Mouse (Mus musculus): Measurements from ENCODE around the gene Samhd1. TPM values are rescaled to one million over a fixed set of nuclear protein-coding genes. Genes with fewer than 3 reads are reported as not detected.

The Samhd1 gene
- polyA plus RNA-seq, 1 experiment from 2014 or later, result 27.5 TPM

DNA sequence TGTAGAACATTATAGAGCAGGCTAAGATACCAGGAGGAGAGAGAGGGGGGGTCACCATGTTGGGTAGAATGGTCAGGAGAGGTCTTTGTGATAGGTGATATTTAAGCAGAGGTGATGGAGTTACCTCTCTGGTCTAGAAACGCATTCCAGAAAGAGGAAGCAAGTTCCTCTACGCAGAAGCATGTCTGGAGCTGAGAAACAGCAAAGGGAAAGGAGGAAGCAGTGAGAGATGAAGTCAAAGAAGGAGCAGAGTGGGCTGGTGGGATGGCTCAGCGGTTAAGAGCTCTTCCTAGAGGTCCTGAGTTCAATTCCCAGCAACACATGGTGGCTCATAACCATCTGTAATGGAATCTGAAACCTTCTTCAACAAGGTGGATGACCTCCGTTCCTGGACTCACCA, 6.9 kb upstream of the Samhd1 start:
- DNase-seq (ENCODE audit: low spot score) (no peak), ATAC-seq (ENCODE audit: insufficient number of reproducible peaks, low FRiP score, low TSS enrichment, low read depth) (no peak)
- 84% methylated on average over 4 of the region's 4 CpGs for WGBS
- no peak overlapping the region for H3K9ac ChIP-seq (ENCODE audit: low read length)
- no peak overlapping the region for H3K27ac ChIP-seq (replicated peaks; ENCODE audit: low read depth, low read length)
- no peaks in the 10 kb centered on the region for H3K36me3 ChIP-seq (ENCODE audit: control insufficient read depth, insufficient read depth, low read length)
- no peak overlapping the region for H3K4me3 ChIP-seq (ENCODE audit: low read depth, low read length)
- H3K4me2 ChIP-seq (ENCODE audit: low read depth, severe bottlenecking), result no peak overlapping the region
- H3K9me3 ChIP-seq (ENCODE audit: control insufficient read depth, low read length), result no peaks in the 10 kb centered on the region
- H3K4me1 ChIP-seq (ENCODE audit: control insufficient read depth, insufficient read depth, low read length), result no peaks in the 10 kb centered on the region
- no peaks in the 10 kb centered on the region for H3K27me3 ChIP-seq (ENCODE audit: control insufficient read depth, insufficient read depth, low read length)

DNA sequence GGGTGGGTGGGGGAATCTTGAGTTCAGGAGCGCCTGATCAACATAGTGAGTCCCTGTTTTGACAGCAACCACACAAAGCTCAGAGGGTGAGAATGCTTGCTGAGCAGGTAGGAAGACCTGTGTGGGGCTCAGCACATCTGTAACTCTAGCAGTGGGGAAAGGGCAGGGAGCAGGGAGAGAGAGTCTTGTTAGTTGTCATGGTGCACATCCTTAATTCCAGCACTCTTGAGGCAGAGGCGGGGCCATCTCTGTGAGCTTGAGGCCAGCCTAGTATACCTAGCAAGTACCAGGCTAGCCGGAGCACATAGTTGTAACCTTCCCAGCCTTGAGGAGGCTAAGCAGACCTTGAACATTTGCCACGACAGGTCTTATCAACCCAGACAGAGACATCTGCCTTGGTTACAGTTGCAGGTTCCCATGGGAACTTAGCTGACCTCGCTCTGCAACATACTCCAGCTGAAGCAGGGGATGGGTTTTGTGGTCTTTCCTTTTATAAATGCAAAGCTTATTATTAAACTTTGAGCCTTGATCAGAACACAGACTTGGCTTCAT, 4.3 kb upstream of the Samhd1 start:
- Histone ChIP-seq H3K4me1 (ENCODE audit: control insufficient read depth, insufficient read depth, low read length) (no peaks in the 10 kb centered on the region), H3K9me3 (ENCODE audit: control insufficient read depth, low read length) (no peaks in the 10 kb centered on the region), H3K27me3 (ENCODE audit: control insufficient read depth, insufficient read depth, low read length) (no peaks in the 10 kb centered on the region), H3K4me2 (ENCODE audit: low read depth, severe bottlenecking) (no peak overlapping the region), H3K36me3 (ENCODE audit: control insufficient read depth, insufficient read depth, low read length) (no peaks in the 10 kb centered on the region), H3K9ac (ENCODE audit: low read length) (no peak overlapping the region), H3K4me3 (ENCODE audit: low read depth, low read length) (no peak overlapping the region), H3K27ac (replicated peaks; ENCODE audit: low read depth, low read length) (no peak overlapping the region)
- DNase-seq (ENCODE audit: low spot score), result no peak
- WGBS, result 85% methylated on average over 5 of the region's 5 CpGs
- ATAC-seq (ENCODE audit: insufficient number of reproducible peaks, low FRiP score, low TSS enrichment, low read depth), result no peak

DNA sequence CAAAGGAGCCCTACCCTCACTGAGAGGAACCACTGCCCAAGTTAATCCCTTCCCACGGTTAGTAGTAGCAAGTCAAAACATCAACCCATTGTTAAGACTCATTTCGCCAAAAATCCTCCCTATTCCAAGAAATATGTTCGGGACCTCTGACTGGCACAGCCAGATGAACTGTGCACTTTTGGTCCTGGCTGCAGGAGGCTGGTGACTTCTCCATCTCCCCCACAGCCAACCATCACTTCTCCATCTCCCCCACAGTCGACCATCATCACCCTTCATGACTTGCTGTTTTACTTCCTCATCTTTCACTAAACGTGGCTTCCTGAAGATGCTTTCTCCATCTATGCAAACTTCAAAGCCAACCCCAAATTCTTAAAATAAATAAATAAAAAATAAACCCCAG, 3.7 kb upstream of the Samhd1 start:
- Histone ChIP-seq H3K36me3 (ENCODE audit: control insufficient read depth, insufficient read depth, low read length) (no peaks in the 10 kb centered on the region), H3K9ac (ENCODE audit: low read length) (no peak overlapping the region), H3K4me1 (ENCODE audit: control insufficient read depth, insufficient read depth, low read length) (no peaks in the 10 kb centered on the region), H3K9me3 (ENCODE audit: control insufficient read depth, low read length) (no peaks in the 10 kb centered on the region), H3K27ac (replicated peaks; ENCODE audit: low read depth, low read length) (no peak overlapping the region), H3K4me2 (ENCODE audit: low read depth, severe bottlenecking) (no peak overlapping the region), H3K27me3 (ENCODE audit: control insufficient read depth, insufficient read depth, low read length) (no peaks in the 10 kb centered on the region), H3K4me3 (ENCODE audit: low read depth, low read length) (no peak overlapping the region)
- ATAC-seq (ENCODE audit: insufficient number of reproducible peaks, low FRiP score, low TSS enrichment, low read depth) (no peak), DNase-seq (ENCODE audit: low spot score) (no peak)
- WGBS, result 81% methylated on average over 5 of the region's 5 CpGs

DNA sequence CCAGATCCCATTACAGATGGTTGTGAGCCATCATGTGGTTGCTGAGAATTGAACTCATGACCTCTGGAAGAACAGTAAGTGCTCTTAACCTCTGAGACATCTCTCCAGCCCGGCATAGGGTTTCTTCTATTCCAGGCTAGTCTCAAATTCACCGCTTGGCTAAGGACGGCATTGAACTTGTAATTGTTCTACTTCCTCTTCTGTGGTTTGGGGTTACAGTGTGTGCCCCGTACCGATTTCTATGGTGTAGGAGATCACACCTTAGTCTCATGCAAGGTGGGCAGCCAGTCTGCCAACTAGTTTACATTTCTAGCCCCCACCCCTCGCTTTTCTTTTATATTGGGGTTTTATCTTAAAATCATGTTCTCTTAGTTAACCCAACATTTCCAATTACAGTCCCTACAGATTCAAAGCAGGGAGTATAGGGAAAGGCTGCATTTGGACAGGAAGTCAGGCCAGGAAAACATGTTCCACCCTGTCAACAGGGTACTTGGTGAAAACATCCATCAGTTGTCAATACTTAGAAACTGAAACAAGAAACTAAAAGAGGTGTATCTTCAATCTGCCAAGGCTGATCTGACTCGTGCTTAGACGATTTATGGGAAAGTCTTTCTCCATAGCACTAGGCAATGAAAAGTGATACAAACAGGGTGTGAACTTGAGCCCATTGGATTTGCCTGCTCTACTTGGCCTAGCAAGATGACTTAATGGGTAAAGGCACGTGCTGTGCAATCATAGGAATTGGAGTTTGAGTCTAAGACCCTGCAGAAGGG, 3.1 kb upstream of the Samhd1 start:
- no peaks in the 10 kb centered on the region for H3K9me3 ChIP-seq (ENCODE audit: control insufficient read depth, low read length)
- no peak overlapping the region for H3K27ac ChIP-seq (replicated peaks; ENCODE audit: low read depth, low read length)

DNA sequence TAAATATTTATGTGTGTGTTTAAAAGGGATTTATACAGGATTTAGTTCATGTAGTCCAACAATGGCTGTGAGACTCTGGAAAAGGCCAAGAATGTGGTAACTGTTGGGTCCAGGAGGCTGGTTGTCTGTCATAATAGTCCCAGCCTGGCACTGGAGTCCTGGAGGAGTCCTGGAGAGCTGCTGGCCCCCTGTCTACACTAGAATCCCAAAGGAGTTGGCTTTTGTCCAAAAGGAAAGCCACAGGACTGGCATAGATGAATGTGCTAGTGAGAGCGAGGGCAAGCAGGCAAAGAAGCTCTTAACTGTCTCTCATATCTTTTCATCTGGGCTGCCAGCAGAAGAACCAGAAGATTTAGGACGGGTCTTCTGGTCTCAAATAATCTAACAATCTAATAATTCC, 1.6 kb upstream of the Samhd1 start:
- 87% methylated on average over 2 of the region's 2 CpGs for WGBS
- H3K4me3 ChIP-seq (ENCODE audit: low read depth, low read length), result no peak overlapping the region

More for the DNA sequence above, 3.1 kb upstream of the Samhd1 start:
- Histone ChIP-seq H3K4me3 (ENCODE audit: low read depth, low read length) (no peak overlapping the region), H3K9ac (ENCODE audit: low read length) (no peak overlapping the region), H3K4me2 (ENCODE audit: low read depth, severe bottlenecking) (no peak overlapping the region), H3K36me3 (ENCODE audit: control insufficient read depth, insufficient read depth, low read length) (no peaks in the 10 kb centered on the region), H3K27me3 (ENCODE audit: control insufficient read depth, insufficient read depth, low read length) (no peaks in the 10 kb centered on the region), H3K4me1 (ENCODE audit: control insufficient read depth, insufficient read depth, low read length) (no peaks in the 10 kb centered on the region)
- ATAC-seq (ENCODE audit: insufficient number of reproducible peaks, low FRiP score, low TSS enrichment, low read depth) (no peak), DNase-seq (ENCODE audit: low spot score) (no peak)
- 91% methylated on average over 9 of the region's 9 CpGs for WGBS

DNA sequence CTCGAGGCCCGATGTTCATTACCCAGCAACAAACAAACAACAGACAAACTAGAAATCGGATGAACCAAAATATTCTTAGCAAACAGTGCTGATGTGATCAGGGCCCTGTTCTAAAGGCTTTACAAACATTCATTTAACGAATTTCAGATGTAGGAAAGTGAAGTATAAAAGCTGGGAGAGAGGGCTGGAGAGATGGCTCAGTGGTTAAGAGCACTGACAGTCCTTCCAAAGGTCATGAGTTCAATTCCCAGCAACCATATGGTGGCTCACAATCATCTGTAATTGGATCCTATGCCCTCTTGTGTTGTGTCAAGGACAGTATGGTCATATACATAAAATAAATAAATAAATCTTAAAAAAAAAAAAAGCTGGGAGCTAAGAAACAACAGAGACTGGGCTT, 1.1 kb upstream of the Samhd1 start:
- no peak for ATAC-seq (ENCODE audit: insufficient number of reproducible peaks, low FRiP score, low TSS enrichment, low read depth)
- Histone ChIP-seq H3K4me3 (ENCODE audit: low read depth, low read length) (no peak overlapping the region), H3K9me3 (ENCODE audit: control insufficient read depth, low read length) (no peaks in the 10 kb centered on the region), H3K27me3 (ENCODE audit: control insufficient read depth, insufficient read depth, low read length) (no peaks in the 10 kb centered on the region), H3K9ac (ENCODE audit: low read length) (no peak overlapping the region), H3K36me3 (ENCODE audit: control insufficient read depth, insufficient read depth, low read length) (no peaks in the 10 kb centered on the region), H3K4me1 (ENCODE audit: control insufficient read depth, insufficient read depth, low read length) (no peaks in the 10 kb centered on the region), H3K4me2 (ENCODE audit: low read depth, severe bottlenecking) (no peak overlapping the region), H3K27ac (replicated peaks; ENCODE audit: low read depth, low read length) (no peak overlapping the region)
- 92% methylated on average over 4 of the region's 4 CpGs for WGBS
- DNase-seq (ENCODE audit: low spot score), result no peak

More for the DNA sequence above, 1.6 kb upstream of the Samhd1 start:
- Histone ChIP-seq H3K4me2 (ENCODE audit: low read depth, severe bottlenecking) (no peak overlapping the region), H3K36me3 (ENCODE audit: control insufficient read depth, insufficient read depth, low read length) (no peaks in the 10 kb centered on the region), H3K4me1 (ENCODE audit: control insufficient read depth, insufficient read depth, low read length) (no peaks in the 10 kb centered on the region), H3K27me3 (ENCODE audit: control insufficient read depth, insufficient read depth, low read length) (no peaks in the 10 kb centered on the region), H3K27ac (replicated peaks; ENCODE audit: low read depth, low read length) (no peak overlapping the region), H3K9ac (ENCODE audit: low read length) (no peak overlapping the region), H3K9me3 (ENCODE audit: control insufficient read depth, low read length) (no peaks in the 10 kb centered on the region)
- DNase-seq (ENCODE audit: low spot score) (no peak), ATAC-seq (ENCODE audit: insufficient number of reproducible peaks, low FRiP score, low TSS enrichment, low read depth) (no peak)

DNA sequence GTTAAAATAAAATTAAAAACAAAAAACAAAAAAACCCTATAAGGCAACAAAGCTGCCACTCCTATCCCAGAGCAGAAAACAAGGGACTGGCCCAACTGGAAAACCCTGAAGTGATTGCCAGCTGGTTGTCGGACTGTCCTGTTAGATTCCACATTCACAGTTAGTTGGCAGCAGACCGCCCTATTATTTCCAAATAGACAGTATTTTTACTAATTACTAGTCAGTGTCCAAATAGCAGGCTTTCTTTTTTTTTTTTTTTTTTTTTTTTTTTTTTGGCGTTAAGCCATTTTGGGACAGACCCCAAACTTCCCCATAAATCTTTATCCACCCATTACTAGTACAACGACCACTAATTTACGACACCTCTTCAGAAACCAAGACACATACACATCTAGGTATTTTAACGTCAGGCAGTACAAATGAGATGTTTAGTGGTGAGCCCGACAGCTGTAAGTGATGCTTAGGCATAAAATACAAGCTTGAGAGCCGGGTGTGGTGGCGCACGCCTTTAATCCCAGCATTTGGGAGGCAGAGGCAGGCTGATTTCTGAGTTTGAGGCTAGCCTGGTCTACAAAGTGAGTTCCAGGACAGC, 560 bp upstream of the Samhd1 start:
- Histone ChIP-seq H3K27ac (replicated peaks; ENCODE audit: low read depth, low read length) (no peak overlapping the region), H3K36me3 (ENCODE audit: control insufficient read depth, insufficient read depth, low read length) (no peaks in the 10 kb centered on the region), H3K9me3 (ENCODE audit: control insufficient read depth, low read length) (no peaks in the 10 kb centered on the region), H3K4me3 (ENCODE audit: low read depth, low read length) (peak overlapping the region; percentile 50; the same call in 1 of the 2 replicates), H3K4me1 (ENCODE audit: control insufficient read depth, insufficient read depth, low read length) (no peaks in the 10 kb centered on the region), H3K27me3 (ENCODE audit: control insufficient read depth, insufficient read depth, low read length) (no peaks in the 10 kb centered on the region), H3K9ac (ENCODE audit: low read length) (no peak overlapping the region), H3K4me2 (ENCODE audit: low read depth, severe bottlenecking) (peak overlapping the region; percentile 57)
- DNase-seq (ENCODE audit: low spot score) (no peak), ATAC-seq (ENCODE audit: insufficient number of reproducible peaks, low FRiP score, low TSS enrichment, low read depth) (peak; percentile 28; the same call in 1 of the 2 replicates)
- 77% methylated on average over 10 of the region's 10 CpGs for WGBS

DNA sequence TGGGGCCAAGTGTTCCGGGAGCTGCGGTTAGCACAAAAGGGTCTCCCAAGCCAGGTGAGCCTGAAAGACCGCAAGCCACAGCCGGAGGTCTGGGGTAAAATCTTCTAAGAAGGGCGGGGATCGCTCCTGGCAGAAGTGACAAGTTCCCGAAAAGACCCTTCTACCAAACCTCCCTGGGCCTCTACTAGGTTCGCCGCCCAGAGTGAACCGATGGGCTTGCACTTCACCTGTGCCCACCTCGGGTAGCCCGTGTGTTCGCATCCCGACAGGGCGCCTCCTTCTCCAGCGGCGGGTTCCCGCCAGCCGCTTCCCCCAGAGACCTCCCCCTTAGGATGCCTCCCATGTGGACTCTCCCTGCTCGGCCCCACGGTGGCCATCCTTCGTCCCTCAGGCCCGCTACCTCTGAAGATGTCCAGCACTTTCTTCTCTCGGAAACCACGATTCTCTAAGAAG, 560 bp downstream of the Samhd1 start:
- DNase-seq (ENCODE audit: low spot score) (no peak), ATAC-seq (ENCODE audit: insufficient number of reproducible peaks, low FRiP score, low TSS enrichment, low read depth) (peak; percentile 70; the same call in 1 of the 2 replicates)
- H3K4me2 ChIP-seq (ENCODE audit: low read depth, severe bottlenecking), result peak overlapping the region; percentile 57
- H3K4me3 ChIP-seq (ENCODE audit: low read depth, low read length), result peak overlapping the region; percentile 50
- H3K27ac ChIP-seq (replicated peaks; ENCODE audit: low read depth, low read length), result no peak overlapping the region
- no peaks in the 10 kb centered on the region for H3K36me3 ChIP-seq (ENCODE audit: control insufficient read depth, insufficient read depth, low read length)
- no peaks in the 10 kb centered on the region for H3K9me3 ChIP-seq (ENCODE audit: control insufficient read depth, low read length)
- no peaks in the 10 kb centered on the region for H3K4me1 ChIP-seq (ENCODE audit: control insufficient read depth, insufficient read depth, low read length)
- peak overlapping the region; percentile 45 for H3K9ac ChIP-seq (ENCODE audit: low read length)
- WGBS, result under 1% methylated on average over 25 of the region's 25 CpGs
- no peaks in the 10 kb centered on the region for H3K27me3 ChIP-seq (ENCODE audit: control insufficient read depth, insufficient read depth, low read length)

Data from limb, embryonic 11.5 days (tissue).